Mouse (Mus musculus): ENCODE results near the gene Abca4.

GRCm38 (mm10) chr3:122082338-122082737 is 38.1 kb downstream of the Abca4 start:
- TF ChIP-seq CTCF (IDR thresholded peaks at IDR 0.05; ENCODE audit: control insufficient read depth, insufficient read depth, insufficient replicate concordance, low read depth, low read length) = no peak
- TF ChIP-seq POLR2A (IDR thresholded peaks at IDR 0.05; ENCODE audit: control insufficient read depth, low read depth, low read length) = no peak
